Mouse (Mus musculus) heart, adult 2 months (tissue): ENCODE measurements around the gene Fam81b. TPM values are rescaled to one million over a fixed set of nuclear protein-coding genes. Genes with fewer than 3 reads are reported as not detected.

Experiments
- DNase-seq, 2 experiments: peaks; one replicate each; pipeline ENCODE4 v3.0.0; 2021
- H3K27ac ChIP-seq: fragments of 200-600 bp; 2 replicates; pipeline ENCODE4 v1.8.1; 2022
- H3K27me3 ChIP-seq: fragments of 200-500 bp; 2 replicates; pipeline ENCODE4 v1.6.1; 2012; ENCODE audit warnings: mild to moderate bottlenecking, low read length, inconsistent platforms, mixed read lengths; ENCODE audit not compliant: control insufficient read depth, insufficient read depth
- H3K36me3 ChIP-seq: fragments of 200-500 bp; 2 replicates; pipeline ENCODE4 v1.6.1; 2012; ENCODE audit warnings: low read length, inconsistent platforms; ENCODE audit not compliant: control insufficient read depth, insufficient read depth
- H3K4me1 ChIP-seq: fragments of 200-500 bp; 2 replicates; pipeline ENCODE4 v1.6.1; 2011; ENCODE audit warnings: low read length; ENCODE audit not compliant: control insufficient read depth, insufficient read depth
- H3K4me3 ChIP-seq: fragments of 200-600 bp; 2 replicates; pipeline ENCODE4 v1.8.1; 2022
- H3K79me2 ChIP-seq: fragments of 200-500 bp; replicated peaks from 2 replicates; pipeline ENCODE4 v1.6.1; 2012; ENCODE audit warnings: mild to moderate bottlenecking, inconsistent platforms, low read length, moderate library complexity, mixed read lengths; ENCODE audit not compliant: control insufficient read depth, insufficient read depth
- H3K9ac ChIP-seq: fragments of 200-500 bp; 2 replicates; pipeline ENCODE4 v1.6.1; 2012; ENCODE audit warnings: low read depth, mild to moderate bottlenecking, control low read depth, inconsistent platforms, low read length, mixed read lengths
- CTCF ChIP-seq: fragments of 200-600 bp; IDR thresholded peaks from 2 replicates; pipeline ENCODE4 v1.8.1; 2022; ENCODE audit warnings: antibody characterized with exemption, mild to moderate bottlenecking, moderate library complexity
- EP300 ChIP-seq: fragments of 200-500 bp; IDR thresholded peaks from 2 replicates; pipeline ENCODE4 v1.6.1; 2011; ENCODE audit warnings: low read depth, low read length, control low read depth; ENCODE audit not compliant: insufficient read depth
- POLR2A ChIP-seq: fragments of 200-500 bp; IDR thresholded peaks from 2 replicates; pipeline ENCODE4 v1.6.1; 2011; ENCODE audit warnings: mild to moderate bottlenecking, low read depth, low read length, control low read depth; ENCODE audit not compliant: insufficient read depth
- WGBS: fragments of 180-500 bp; shearing (Covaris S2); methylation state at CpG from one replicate; pipeline ENCODE4 v1.1.7; 2018; 5-methylcytosine and 5-hydroxymethylcytosine counted together
- intact Hi-C: fragments of 180-260 bp; cut with DNase I; formaldehyde crosslinking; loops from one replicate; pipeline ENCODE4 v1.15.1; 2025
- microRNA-seq, 2 experiments: library from miRNA; unstranded; fragments of <30 nt; microRNA quantifications; one replicate each; pipeline ENCODE4 v1.2.0; 2021
- polyA plus RNA-seq: library from polyadenylated mRNA; depleted of rRNA; stranded (reverse); fragments of >200 nt; gene quantifications from 2 replicates; pipeline ENCODE4 v1.2.3, GENCODE M21; 2012; rRNA removed
- total RNA-seq, 2 experiments: library from RNA; stranded (reverse); gene quantifications; 2 replicates each; pipeline ENCODE4 v1.2.3; 2021

Gene Fam81b
- total and polyA plus RNA-seq, 3 experiments = 0.18 TPM; not detected in 2

DNA sequence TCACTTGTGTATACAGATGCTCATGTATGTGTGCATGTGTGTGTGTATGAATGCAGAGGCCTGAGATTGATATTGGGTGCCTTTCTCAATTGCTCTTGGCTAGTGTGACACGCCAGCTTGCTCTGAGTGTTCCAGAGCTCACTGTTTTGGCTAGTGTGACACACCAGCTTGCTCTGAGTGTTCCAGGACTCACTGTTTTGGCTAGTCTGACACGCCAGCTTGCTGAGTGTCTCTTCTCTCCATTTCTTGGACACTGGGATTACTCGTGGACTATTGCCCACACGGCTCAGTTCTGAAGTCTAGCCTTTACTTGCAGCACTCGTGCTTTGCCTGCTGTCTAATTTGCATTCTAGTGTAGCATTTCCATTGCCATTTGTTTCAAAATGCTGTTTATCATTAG is 126.2 kb downstream of the Fam81b start:
- no peaks in the 10 kb centered on the region; the same call in none of the 2 replicates for H3K36me3 ChIP-seq
- no peak overlapping the region for H3K4me3 ChIP-seq
- DNase-seq = no peak
- H3K4me1 ChIP-seq = no peaks in the 10 kb centered on the region
- H3K27me3 ChIP-seq = no peaks in the 10 kb centered on the region
- TF ChIP-seq CTCF (no peak), POLR2A (no peak)
- 94% methylated on average over 5 of the region's 5 CpGs for WGBS
- no peak overlapping the region for H3K27ac ChIP-seq
- H3K79me2 ChIP-seq = no peaks in the 10 kb centered on the region
- intact Hi-C loops = no loop called here
- no peak overlapping the region for H3K9ac ChIP-seq

DNA sequence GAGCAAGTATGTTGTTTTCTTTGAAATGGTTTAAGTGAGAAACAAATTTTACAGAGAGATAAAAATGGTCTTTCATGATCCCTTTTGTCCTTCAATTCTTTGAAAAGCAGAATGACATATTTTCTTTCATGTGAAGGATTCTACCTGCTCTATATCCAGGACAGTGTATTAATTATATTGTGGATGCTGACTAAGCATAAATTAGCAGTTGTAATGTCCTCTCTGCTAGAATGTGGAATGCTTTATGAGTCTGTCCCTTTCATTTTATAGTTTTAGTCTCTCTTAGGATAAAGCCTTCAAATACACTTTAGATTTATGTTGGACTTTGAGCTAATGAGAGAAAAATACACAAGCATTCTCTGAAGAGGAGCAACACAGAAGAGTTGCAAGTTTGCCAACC is 130.6 kb downstream of the Fam81b start:
- Histone ChIP-seq H3K36me3 (no peaks in the 10 kb centered on the region; the same call in 1 of the 2 replicates), H3K4me1 (no peaks in the 10 kb centered on the region), H3K27me3 (no peaks in the 10 kb centered on the region), H3K4me3 (no peak overlapping the region), H3K79me2 (no peaks in the 10 kb centered on the region), H3K9ac (no peak overlapping the region), H3K27ac (no peak overlapping the region)
- DNase-seq = no peak
- TF ChIP-seq POLR2A = no peak
- no peak for TF ChIP-seq EP300
- no peak for TF ChIP-seq CTCF
- intact Hi-C loops = no loop called here

DNA sequence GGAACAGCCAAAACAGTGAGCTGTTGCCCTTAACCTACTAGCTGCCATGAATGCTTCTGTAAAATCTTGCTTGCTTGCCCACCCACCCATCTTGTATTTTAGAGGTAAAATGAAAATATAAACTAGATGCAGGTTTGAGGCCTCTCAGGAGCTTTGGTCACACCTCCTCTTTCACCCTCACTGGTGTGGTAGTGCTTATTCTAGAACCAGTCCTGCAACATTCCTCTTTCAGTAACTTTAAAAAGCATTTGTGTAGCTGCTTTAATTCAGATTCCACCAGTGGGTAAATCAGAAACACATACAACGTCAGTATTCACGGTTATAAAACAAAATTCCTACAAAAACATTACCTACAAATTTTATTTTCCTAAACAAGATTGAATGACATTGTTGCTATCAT is 144.3 kb downstream of the Fam81b start:
- WGBS = 95% methylated on average over 2 of the region's 2 CpGs
- no peak overlapping the region for H3K27ac ChIP-seq
- H3K79me2 ChIP-seq = no peaks in the 10 kb centered on the region
- TF ChIP-seq CTCF (no peak), POLR2A (no peak), EP300 (no peak)
- no peaks in the 10 kb centered on the region for H3K4me1 ChIP-seq
- intact Hi-C loops = no loop called here
- no peak overlapping the region for H3K4me3 ChIP-seq
- H3K36me3 ChIP-seq = peaks cover 5% of the 10 kb centered on the region
- no peaks in the 10 kb centered on the region for H3K27me3 ChIP-seq
- DNase-seq = no peak
- H3K9ac ChIP-seq = no peak overlapping the region

DNA sequence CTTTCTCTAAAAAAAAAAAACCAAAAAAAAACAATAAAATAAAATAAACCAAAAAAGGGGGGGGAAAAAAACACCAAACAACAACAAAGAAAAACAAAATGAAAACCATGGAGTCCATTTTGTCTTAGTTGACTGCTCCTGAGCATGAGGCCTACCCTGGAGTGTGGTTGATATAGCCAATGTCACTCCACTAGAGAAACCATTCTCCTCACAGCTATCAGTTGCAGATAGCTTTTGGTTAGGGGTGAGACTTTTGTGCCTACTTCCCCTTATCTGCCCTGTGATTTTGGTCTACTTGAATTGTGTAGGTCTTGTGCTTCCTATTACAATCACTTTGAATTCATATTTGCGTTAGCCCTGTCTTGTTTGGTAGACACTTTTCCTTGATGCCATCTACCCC is 147.4 kb downstream of the Fam81b start:
- Histone ChIP-seq H3K79me2 (no peaks in the 10 kb centered on the region), H3K27ac (no peak overlapping the region), H3K4me3 (no peak overlapping the region), H3K4me1 (no peaks in the 10 kb centered on the region), H3K27me3 (no peaks in the 10 kb centered on the region), H3K36me3 (peaks cover 5% of the 10 kb centered on the region), H3K9ac (no peak overlapping the region)
- DNase-seq = no peak
- WGBS = 97% methylated on average over 1 of the region's 1 CpGs
- no peak for TF ChIP-seq CTCF
- TF ChIP-seq POLR2A = no peak
- intact Hi-C loops = no loop called here

DNA sequence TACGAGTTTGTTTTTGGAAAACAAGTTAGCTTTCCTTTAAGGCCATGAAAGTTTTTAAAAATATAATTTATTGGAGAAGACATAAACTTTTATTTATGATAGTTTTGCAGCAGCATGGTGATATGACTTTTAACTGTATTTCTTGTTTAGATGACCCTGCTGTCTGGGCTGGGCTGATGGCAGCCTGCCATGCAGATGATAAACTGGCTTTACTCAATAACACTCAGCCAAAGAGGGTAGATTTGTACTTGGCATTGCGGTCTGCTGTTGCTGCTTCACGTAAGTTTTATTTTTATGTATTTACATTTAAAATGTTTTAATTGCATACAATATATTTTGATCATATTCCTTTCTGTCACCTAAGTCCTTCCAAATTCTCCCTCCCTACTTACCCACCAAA is 147.8 kb downstream of the Fam81b start:
- Histone ChIP-seq H3K4me1 (no peaks in the 10 kb centered on the region), H3K9ac (no peak overlapping the region), H3K36me3 (peaks cover 5% of the 10 kb centered on the region), H3K27me3 (no peaks in the 10 kb centered on the region), H3K79me2 (no peaks in the 10 kb centered on the region), H3K27ac (no peak overlapping the region), H3K4me3 (no peak overlapping the region)
- 70% methylated on average over 3 of the region's 3 CpGs for WGBS
- intact Hi-C loops = no loop called here
- DNase-seq = peak in 1 of 2 experiments; percentile 9
- TF ChIP-seq CTCF = no peak
- TF ChIP-seq EP300 = no peak
- no peak for TF ChIP-seq POLR2A

Small RNA genes within 50 kb of the gene (microRNA-seq; reads per million reads assigned to microRNA genes)
- 0 reads per million in 2 experiments for gene Gm24025

Other genes starting within 250 kb of the Fam81b start
- not detected for gene Gpr150, start 248.1 kb downstream of the Fam81b start, total RNA-seq
- not detected in 2 replicates for gene Gpr150, start 248.1 kb downstream of the Fam81b start, polyA plus RNA-seq
- 1 to 10 TPM; 3.5 to 4.0 TPM for gene Arsk, start 206.4 kb downstream of the Fam81b start, total RNA-seq
- 2.4 and 3.7 TPM in 2 replicates for gene Arsk, start 206.4 kb downstream of the Fam81b start, polyA plus RNA-seq
- gene Ttc37, start 206.3 kb downstream of the Fam81b start, total RNA-seq = 10 to 100 TPM; 10.3 to 11.1 TPM
- 5.0 and 9.6 TPM in 2 replicates for gene Ttc37, start 206.3 kb downstream of the Fam81b start, polyA plus RNA-seq
- 1 to 10 TPM; 2.5 to 4.3 TPM for gene Mctp1, start 79.5 kb upstream of the Fam81b start, total RNA-seq
- 0.43 and 0.61 TPM in 2 replicates for gene Mctp1, start 79.5 kb upstream of the Fam81b start, polyA plus RNA-seq